Mouse (Mus musculus) C2C12 (cell line): ENCODE measurements around the gene Ccdc158. TPM values are rescaled to one million over a fixed set of nuclear protein-coding genes. Genes with fewer than 3 reads are reported as not detected.

Source experiments
- H3K27me3 ChIP-seq: one replicate; pipeline ENCODE4 v1.6.1; 2011; ENCODE audit not compliant: control insufficient read depth, insufficient read depth, insufficient read length
- H3K36me3 ChIP-seq: one replicate; pipeline ENCODE4 v1.6.1; 2011; ENCODE audit not compliant: control insufficient read depth, insufficient read depth
- H3K4me3 ChIP-seq: one replicate; pipeline ENCODE4 v1.5.1; 2011; ENCODE audit warnings: mild to moderate bottlenecking, control low read depth; ENCODE audit not compliant: poor library complexity, insufficient read depth, severe bottlenecking
- H3K79me2 ChIP-seq: one replicate; pipeline ENCODE4 v1.6.1; 2011; ENCODE audit not compliant: control insufficient read depth, insufficient read depth
- H3K79me3 ChIP-seq: one replicate; pipeline ENCODE4 v1.6.1; 2011; ENCODE audit warnings: low read depth, control low read depth
- H3ac ChIP-seq: one replicate; pipeline ENCODE3; 2011; ENCODE audit warnings: low read depth; ENCODE audit not compliant: control insufficient read depth, insufficient read length
- CEBPB ChIP-seq: IDR thresholded peaks from one replicate; pipeline ENCODE4 v1.6.1; 2011; ENCODE audit warnings: low read depth, mild to moderate bottlenecking, control low read depth, moderate library complexity
- CTCF ChIP-seq: IDR thresholded peaks from one replicate; pipeline ENCODE4 v1.5.1; 2011; ENCODE audit not compliant: control insufficient read depth, insufficient read depth, insufficient read length
- FOSL1 ChIP-seq: IDR thresholded peaks from one replicate; pipeline ENCODE4 v1.8.0; 2011; ENCODE audit warnings: mild to moderate bottlenecking, low read length; ENCODE audit not compliant: poor library complexity, insufficient read depth, severe bottlenecking
- MAX ChIP-seq: IDR thresholded peaks from one replicate; pipeline ENCODE4 v1.6.1; 2011; ENCODE audit warnings: mild to moderate bottlenecking, control low read depth
- MYOD1 ChIP-seq: IDR thresholded peaks from one replicate; pipeline ENCODE4 v1.6.1; 2011; ENCODE audit warnings: low read depth; ENCODE audit not compliant: control insufficient read depth, insufficient read length
- MYOG ChIP-seq: IDR thresholded peaks from one replicate; pipeline ENCODE4 v1.6.1; 2011; ENCODE audit not compliant: control insufficient read depth, insufficient read length; ENCODE audit errors: extremely low read depth
- USF1 ChIP-seq: IDR thresholded peaks from one replicate; pipeline ENCODE4 v1.6.1; 2011; ENCODE audit warnings: low read depth, mild to moderate bottlenecking, control low read depth, moderate library complexity
- long read RNA-seq, 2 experiments: library from polyadenylated mRNA; unstranded; transcript quantifications; one replicate each; pipeline ENCODE4 v2.0.0; 2019 to 2020
- polyA plus RNA-seq: library from polyadenylated mRNA; unstranded; fragments of >200 nt; fragmentation: generic; extraction: Trizol; gene quantifications from one replicate; pipeline ENCODE4 v1.2.1, GENCODE M21; 2012; ENCODE audit warnings: missing spikeins

Ccdc158 gene
- not detected for polyA plus RNA-seq
- long read RNA-seq, experiment 1: 0 reads
- long read RNA-seq, experiment 2: 0 reads

- peaks cover 5% of the 10 kb centered on the region for H3K27me3 ChIP-seq
- no peak within 1 kb of the TSS for H3ac ChIP-seq
- H3K79me2 ChIP-seq: no peaks in the 10 kb centered on the region
- H3K4me3 ChIP-seq: no peak within 1 kb of the TSS
- H3K36me3 ChIP-seq: no peaks in the 10 kb centered on the region
- TF ChIP-seq USF1 (no peak), MYOG (no peak), CEBPB (no peak), MYOD1 (no peak), FOSL1 (no peak)
- H3K79me3 ChIP-seq: no peaks in the 10 kb centered on the region
Measured at GRCm38 (mm10) chr5:92674859-92675573, at the start of gene Ccdc158. Ccdc158 (minus strand) TSS chr5:92675271.

DNA sequence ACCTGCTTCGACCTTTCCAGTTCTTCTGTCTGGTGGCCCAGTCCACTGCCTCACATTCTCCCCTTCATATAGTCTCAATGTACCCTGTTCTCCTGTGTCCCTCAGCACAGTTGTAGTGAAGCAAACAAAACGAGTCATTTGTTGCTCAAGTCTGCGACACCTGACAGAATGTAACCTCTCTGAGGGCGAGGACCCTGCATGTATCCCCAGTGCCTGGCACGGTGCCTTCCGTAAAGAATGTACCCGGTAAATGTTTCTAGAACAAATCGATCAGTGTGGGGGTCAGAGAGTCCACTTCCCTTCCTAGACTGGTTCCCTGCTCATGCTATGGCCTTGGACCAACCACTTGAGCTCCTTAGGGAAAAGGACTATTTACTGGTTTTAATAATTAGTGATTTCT, 46.5 kb upstream of the Ccdc158 start:
- H3K4me3 ChIP-seq: no peak overlapping the region
- H3ac ChIP-seq: no peak overlapping the region
- H3K79me2 ChIP-seq: no peaks in the 10 kb centered on the region
- no peaks in the 10 kb centered on the region for H3K36me3 ChIP-seq
- H3K27me3 ChIP-seq: no peaks in the 10 kb centered on the region
- no peaks in the 10 kb centered on the region for H3K79me3 ChIP-seq
- TF ChIP-seq FOSL1: no peak
- no peak for TF ChIP-seq MYOG
- TF ChIP-seq USF1: no peak
- TF ChIP-seq CTCF: no peak
- TF ChIP-seq CEBPB: no peak
- TF ChIP-seq MAX: no peak
- no peak for TF ChIP-seq MYOD1

DNA sequence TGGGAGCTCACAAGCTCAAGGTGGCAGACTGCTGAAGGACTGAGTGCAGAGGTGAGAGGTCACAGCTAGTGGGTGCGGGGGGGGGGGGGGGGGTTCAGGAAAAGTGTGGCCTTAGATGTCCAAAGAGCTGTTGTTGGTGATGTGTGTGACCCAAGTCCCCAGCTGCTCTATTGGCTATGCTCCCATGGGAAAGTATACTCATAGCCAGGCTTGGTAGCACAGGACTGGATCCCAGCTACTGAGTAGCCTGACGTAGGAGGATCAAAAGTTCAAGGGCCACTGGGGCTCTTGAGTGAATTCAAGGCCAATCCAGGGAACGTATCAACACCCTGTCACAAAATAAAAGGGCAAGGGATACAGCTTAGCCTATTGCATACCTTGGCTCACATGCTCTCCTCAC, 43.8 kb upstream of the Ccdc158 start:
- H3K36me3 ChIP-seq: no peaks in the 10 kb centered on the region
- no peak overlapping the region for H3ac ChIP-seq
- no peaks in the 10 kb centered on the region for H3K79me3 ChIP-seq
- no peaks in the 10 kb centered on the region for H3K27me3 ChIP-seq
- no peak for TF ChIP-seq MYOG
- TF ChIP-seq MYOD1: no peak
- TF ChIP-seq CEBPB: no peak
- no peak for TF ChIP-seq FOSL1
- no peak for TF ChIP-seq CTCF
- TF ChIP-seq USF1: no peak
- no peak for TF ChIP-seq MAX
- H3K4me3 ChIP-seq: no peak overlapping the region
- H3K79me2 ChIP-seq: no peaks in the 10 kb centered on the region

DNA sequence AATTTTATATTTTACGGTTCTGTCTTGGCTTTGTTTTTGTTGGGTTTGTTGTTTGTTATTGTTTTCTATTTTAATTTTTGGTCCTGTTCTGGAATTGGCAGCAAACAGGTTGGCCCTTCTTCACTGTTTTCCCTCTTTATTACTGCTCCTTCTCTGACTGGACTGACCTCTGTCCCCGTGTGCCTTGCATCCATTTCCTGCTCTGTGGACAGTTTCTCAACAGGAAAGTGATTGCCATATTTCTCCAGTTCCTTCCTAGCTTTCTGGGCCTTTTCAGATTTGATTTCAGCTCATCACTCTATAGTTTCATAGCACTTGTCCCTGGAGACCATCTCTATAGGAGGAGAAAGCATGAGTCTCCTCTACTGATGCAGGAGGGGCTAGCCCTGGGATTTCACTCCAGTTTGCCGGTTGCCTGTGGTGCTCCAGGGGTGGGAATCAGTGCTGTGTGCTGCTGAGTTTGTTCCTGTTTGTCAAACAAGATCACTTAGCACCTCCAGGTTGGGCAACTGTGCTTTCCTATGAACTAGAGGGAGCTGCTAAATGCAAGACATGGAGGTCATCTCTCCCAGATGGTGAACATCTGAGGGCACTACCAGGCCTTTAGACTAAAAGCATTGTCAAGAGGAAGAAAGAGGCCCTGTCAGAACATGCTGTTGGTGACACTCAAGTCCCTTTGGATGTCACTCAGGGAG, 42.7 kb upstream of the Ccdc158 start:
- no peaks in the 10 kb centered on the region for H3K36me3 ChIP-seq
- no peak overlapping the region for H3ac ChIP-seq
- H3K27me3 ChIP-seq: no peaks in the 10 kb centered on the region
- no peaks in the 10 kb centered on the region for H3K79me2 ChIP-seq
- no peak overlapping the region for H3K4me3 ChIP-seq
- no peak for TF ChIP-seq MYOG
- TF ChIP-seq MYOD1: no peak
- no peak for TF ChIP-seq CTCF
- no peak for TF ChIP-seq MAX
- no peaks in the 10 kb centered on the region for H3K79me3 ChIP-seq

- no peaks in the 10 kb centered on the region for H3K36me3 ChIP-seq
- H3K4me3 ChIP-seq: no peak overlapping the region
- TF ChIP-seq USF1 (no peak), MYOD1 (no peak), CEBPB (no peak), FOSL1 (no peak), MYOG (no peak), MAX (no peak)
Measured at GRCm38 (mm10) chr5:92715890-92716289, 40.8 kb upstream of the Ccdc158 start.

GRCm38 (mm10) chr5:92715319-92715718, 40.2 kb upstream of the Ccdc158 start:
- no peaks in the 10 kb centered on the region for H3K79me3 ChIP-seq
- TF ChIP-seq MYOD1: no peak
- TF ChIP-seq CTCF: no peak
- no peak for TF ChIP-seq CEBPB

More at GRCm38 (mm10) chr5:92715890-92716289, 40.8 kb upstream of the Ccdc158 start:
- Histone ChIP-seq H3K79me3 (no peaks in the 10 kb centered on the region), H3K79me2 (no peaks in the 10 kb centered on the region), H3K27me3 (no peaks in the 10 kb centered on the region), H3ac (no peak overlapping the region)

More at GRCm38 (mm10) chr5:92715319-92715718, 40.2 kb upstream of the Ccdc158 start:
- Histone ChIP-seq H3K27me3 (no peaks in the 10 kb centered on the region), H3ac (no peak overlapping the region), H3K79me2 (no peaks in the 10 kb centered on the region), H3K36me3 (no peaks in the 10 kb centered on the region), H3K4me3 (no peak overlapping the region)
